Mouse (Mus musculus): ENCODE results near the gene Glcci1.

- TF ChIP-seq POLR2A (IDR thresholded peaks at IDR 0.05; ENCODE audit: insufficient read depth, low read depth, low read length) = no peak
- TF ChIP-seq CTCF (IDR thresholded peaks at IDR 0.05; ENCODE audit: insufficient read depth, low read depth, low read length) = no peak
Measured at GRCm38 (mm10) chr6:8479176-8479575, 30.2 kb upstream of the Glcci1 start.

All from olfactory bulb, adult 2 months (tissue).